Mouse (Mus musculus): ENCODE data around the gene Ttll3.
A peak's percentile ranks its signal among the peaks of the same experiment; 100 is the strongest.

Ttll3 gene

DNA sequence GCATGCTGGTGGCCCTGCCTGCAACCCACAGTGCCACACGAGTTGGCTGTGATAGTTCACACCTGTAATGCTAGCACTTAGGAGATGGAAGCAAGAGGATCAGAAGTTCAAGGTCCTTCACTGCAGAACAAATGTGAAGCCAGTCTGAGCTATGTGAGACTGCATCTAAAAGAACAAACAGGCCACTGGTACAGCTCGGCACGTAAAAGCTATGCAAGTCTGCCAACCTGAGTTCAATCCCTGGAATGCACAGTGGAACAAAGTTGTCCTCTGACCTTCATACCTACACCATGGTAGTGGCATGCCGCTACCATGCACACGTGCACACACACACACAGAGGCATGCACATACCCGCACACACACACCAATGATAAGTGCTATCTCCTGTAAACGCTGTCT is 35.1 kb downstream of the Ttll3 start:
- no peak for DNase-seq (ENCODE audit: low spot score)

GRCm38 (mm10) chr6:113426696-113427095 is 37.6 kb downstream of the Ttll3 start:
- no peak for DNase-seq (ENCODE audit: low spot score)

GRCm38 (mm10) chr6:113427397-113427796 is 38.3 kb downstream of the Ttll3 start:
- DNase-seq (ENCODE audit: low spot score): peak; percentile 34

DNA sequence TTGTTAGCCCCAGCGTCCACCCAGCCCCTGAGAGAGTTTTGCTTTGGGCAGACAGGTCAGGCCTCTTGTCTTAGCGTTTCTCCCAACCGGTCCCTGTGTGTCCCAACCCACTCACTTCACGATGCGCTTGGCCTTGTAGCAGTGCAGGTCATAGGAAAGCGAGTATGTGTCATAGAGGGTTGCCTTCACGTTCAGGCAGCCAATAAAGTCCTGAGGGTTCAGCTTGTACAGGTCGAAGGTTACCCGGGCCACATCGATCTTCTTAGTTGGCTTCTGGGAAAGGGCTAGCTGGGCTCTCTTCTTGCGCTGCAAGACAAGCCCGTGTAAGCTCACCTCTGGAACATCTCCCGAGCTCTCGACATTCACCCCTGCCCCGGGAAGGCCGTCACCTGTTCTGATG is 38.9 kb downstream of the Ttll3 start:
- DNase-seq (ENCODE audit: low spot score): no peak

GRCm38 (mm10) chr6:113429965-113430364 is 40.9 kb downstream of the Ttll3 start:
- DNase-seq (ENCODE audit: low spot score): no peak

- DNase-seq (ENCODE audit: low spot score): no peak
Observed at GRCm38 (mm10) chr6:113430846-113431245, 41.8 kb downstream of the Ttll3 start.

DNA sequence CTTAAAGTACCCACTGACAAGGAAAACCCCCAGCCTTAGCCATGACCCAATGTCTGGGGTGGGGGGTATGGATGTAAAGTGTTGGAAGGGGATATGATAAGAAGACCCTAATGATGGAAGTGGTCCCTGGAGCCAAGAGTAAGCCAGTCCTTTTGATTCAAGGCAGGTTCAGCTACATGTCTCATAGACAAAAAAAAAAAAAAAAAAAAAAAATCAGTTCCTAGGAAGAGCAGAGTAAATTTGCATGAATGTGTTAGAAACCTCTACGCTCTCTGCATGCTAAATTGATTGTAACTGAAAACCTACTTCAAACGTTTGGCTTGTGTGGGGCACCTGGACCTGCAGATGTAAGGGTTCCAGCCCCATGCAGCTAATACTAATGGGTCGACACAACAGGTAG is 42.7 kb downstream of the Ttll3 start:
- DNase-seq (ENCODE audit: low spot score): no peak

DNA sequence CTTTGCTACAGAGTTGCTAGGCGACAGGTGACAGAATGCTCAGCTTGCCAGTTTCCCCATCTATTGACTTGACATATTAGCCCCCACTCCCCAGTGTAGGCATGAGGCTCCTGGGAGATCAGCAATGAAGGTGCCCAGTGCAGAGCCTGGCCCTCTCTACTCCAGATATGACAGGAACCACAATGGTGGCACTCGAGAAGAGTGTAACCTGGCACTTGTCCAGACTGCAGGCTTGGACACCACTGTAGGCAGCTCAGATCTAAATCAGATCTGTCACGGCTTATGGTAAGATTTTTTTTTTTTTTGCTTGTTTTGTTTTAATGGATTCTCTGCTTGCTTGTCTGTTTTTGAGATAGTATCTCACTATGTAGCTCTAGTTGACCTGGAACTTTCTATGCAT is 44.6 kb downstream of the Ttll3 start:
- no peak for DNase-seq (ENCODE audit: low spot score)

DNA sequence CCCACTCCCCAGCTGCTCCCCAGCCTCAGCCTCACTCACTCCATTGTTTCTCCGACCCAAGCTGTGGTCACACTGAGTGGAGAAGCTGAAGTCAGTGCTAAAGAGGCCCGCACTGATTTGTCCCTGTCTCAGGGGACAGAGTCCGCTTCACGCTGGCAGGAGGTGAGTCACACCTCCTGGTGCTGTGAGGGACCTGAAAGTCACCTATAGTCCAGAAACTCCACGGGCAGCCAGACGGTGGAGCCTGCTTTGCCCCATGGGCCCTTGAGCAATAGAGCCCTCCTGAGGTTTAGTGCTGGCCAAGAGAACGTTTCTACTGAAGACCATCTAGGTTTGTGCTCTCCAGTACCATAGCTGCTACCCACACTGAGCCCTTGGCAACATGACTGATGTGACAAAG is 45.6 kb downstream of the Ttll3 start:
- DNase-seq (ENCODE audit: low spot score): no peak

GRCm38 (mm10) chr6:113435664-113436205 is 46.7 kb downstream of the Ttll3 start, which contains the start of gene Cidec:
Gene Cidec (minus strand): TSS chr6:113435760.
- no peak for DNase-seq (ENCODE audit: low spot score)

GRCm38 (mm10) chr6:113437135-113437534 is 48.1 kb downstream of the Ttll3 start:
- DNase-seq (ENCODE audit: low spot score): no peak

- DNase-seq (ENCODE audit: low spot score): no peak
Observed at GRCm38 (mm10) chr6:113438721-113439430, 49.8 kb downstream of the Ttll3 start.

GRCm38 (mm10) chr6:113440686-113441085 is 51.6 kb downstream of the Ttll3 start:
- no peak for DNase-seq (ENCODE audit: low spot score)

DNA sequence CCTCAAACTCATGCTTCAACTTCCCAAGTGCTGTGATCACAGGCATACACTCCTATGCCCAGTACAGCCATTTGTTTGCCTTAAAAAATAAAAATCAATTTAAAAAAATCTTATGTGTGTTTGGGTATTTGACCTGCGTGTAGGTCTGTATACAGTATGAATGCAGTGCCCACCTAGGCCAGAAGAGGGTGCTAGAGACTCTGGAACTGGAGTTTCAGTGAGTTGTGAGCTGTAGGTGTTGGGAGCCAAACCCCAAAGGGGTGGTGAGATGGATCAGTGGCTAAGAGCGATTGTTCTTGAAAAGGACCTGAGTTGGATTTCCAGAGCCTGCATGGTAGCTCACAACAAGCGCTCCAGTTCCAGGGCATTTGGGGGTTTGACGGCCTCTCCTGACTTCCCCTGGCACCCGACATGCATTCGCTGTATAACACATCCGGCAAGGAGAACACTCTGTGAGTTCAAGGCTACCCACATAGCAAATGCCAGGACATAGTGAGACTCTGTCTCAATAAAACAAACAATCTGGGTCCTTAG is 52.2 kb downstream of the Ttll3 start:
- peak; percentile 74 for DNase-seq (ENCODE audit: low spot score)

- no peak for DNase-seq (ENCODE audit: low spot score)
Observed at GRCm38 (mm10) chr6:113442087-113442441, 53.0 kb downstream of the Ttll3 start.

DNA sequence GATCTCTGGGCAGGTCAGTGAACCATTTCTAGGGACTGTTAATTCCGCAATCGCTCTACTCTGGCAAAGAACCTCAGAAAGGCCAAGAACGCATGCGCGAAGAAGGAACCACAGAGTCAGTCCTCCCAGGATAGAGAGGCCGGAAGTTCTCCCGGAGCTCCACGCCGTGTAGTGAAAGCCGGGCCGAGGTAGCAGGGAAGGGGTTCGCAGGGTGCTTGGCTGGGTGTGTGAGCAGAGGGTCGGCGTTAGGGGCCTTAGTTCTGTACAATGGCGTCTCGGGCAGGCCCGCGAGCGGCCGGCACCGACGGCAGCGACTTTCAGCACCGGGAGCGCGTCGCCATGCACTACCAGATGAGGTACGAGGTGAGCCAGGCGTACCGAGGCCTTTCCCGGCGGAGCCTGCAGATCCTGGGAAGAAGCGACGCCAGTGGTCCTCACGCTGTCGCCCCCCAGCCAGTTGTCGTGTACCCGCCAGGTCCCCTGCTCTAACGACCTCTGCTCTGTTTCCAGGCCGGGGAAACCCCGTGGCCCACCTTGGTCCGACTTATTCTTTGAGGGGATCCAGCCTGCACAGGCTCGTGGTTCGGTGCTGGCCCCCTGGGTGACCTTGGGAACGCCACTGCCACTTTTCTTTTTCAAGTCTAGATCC is 53.5 kb downstream of the Ttll3 start, which contains the start of gene Jagn1:
Gene Jagn1 (plus strand): TSS at position 128 of the 649 bp plus-strand sequence.
- DNase-seq (ENCODE audit: low spot score): peak; percentile 93

DNA sequence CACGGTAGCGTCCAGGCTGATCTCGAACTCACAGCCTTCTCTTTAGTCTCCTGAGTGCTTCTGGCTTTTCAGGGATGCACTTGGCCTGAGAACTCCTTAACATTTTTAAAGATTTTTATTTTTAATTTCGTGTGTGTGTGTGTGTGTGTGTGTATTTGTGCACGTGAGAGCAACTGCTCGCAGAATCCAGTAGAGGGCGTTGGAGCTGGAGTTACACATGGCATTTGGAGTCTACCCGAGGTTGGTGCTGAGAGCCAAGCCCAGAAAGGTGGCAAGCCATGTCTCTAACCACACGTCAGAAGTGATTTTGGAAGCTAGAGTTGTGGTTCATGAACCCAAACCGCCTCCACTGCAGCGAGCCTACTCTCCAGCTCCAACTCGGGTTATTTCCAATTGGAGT is 54.0 kb downstream of the Ttll3 start:
- DNase-seq (ENCODE audit: low spot score): no peak

- DNase-seq (ENCODE audit: low spot score): no peak
Observed at GRCm38 (mm10) chr6:113444207-113444965, 55.3 kb downstream of the Ttll3 start.

GRCm38 (mm10) chr6:113447639-113448038 is 58.6 kb downstream of the Ttll3 start:
- no peak for DNase-seq (ENCODE audit: low spot score)

- no peak for DNase-seq (ENCODE audit: low spot score)
Observed at GRCm38 (mm10) chr6:113451839-113452238, 62.8 kb downstream of the Ttll3 start.

DNA sequence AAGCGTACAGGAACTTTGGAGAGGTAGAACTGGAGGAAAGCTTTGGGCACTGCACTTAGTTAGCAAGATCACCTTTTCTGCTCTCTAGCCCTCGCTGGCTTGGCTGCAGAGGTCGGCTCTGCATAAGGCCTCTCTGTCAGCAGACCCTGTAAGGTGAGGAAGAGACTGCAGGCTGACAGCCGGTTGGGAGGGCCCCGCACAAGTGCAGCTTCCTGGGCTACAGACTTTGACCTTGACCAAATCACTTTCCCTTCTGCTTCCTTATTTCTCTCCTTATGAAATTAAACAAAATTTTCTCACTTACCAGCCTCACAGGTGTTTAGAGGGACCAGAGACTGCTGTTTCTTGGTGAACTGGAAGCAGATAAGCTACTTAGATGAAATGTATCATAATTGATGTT is 65.9 kb downstream of the Ttll3 start:
- DNase-seq (ENCODE audit: low spot score): no peak

- DNase-seq (ENCODE audit: low spot score): no peak
Observed at GRCm38 (mm10) chr6:113457952-113458534, 69.0 kb downstream of the Ttll3 start, which contains the start of gene Il17re. Gene Il17re (plus strand): TSS chr6:113458484.

Data from lung, postnatal 25 days (tissue).